Mouse (Mus musculus) embryonic facial prominence, embryonic 10.5 days (tissue): ENCODE data around the gene Ptgr2. TPM values are rescaled to one million over a fixed set of nuclear protein-coding genes. Genes with fewer than 3 reads are reported as not detected.

Experiments
- DNase-seq: peaks from one replicate; pipeline ENCODE4 v3.0.0-alpha.2; 2017; ENCODE audit warnings: low spot score
- H3K27ac ChIP-seq: fragments of 300-500 bp; sonication (generic); replicated peaks from 2 replicates; pipeline ENCODE4 v1.5.1; 2016; ENCODE audit warnings: mild to moderate bottlenecking
- H3K27me3 ChIP-seq: fragments of 300-500 bp; sonication (generic); replicated peaks from 2 replicates; pipeline ENCODE4 v1.6.1; 2016; ENCODE audit warnings: low read depth, mild to moderate bottlenecking; ENCODE audit not compliant: poor library complexity, severe bottlenecking
- H3K36me3 ChIP-seq: fragments of 300-500 bp; sonication (generic); replicated peaks from 2 replicates; pipeline ENCODE4 v1.6.1; 2016; ENCODE audit warnings: mild to moderate bottlenecking, moderate library complexity
- H3K4me1 ChIP-seq: fragments of 300-500 bp; sonication (generic); 2 replicates; pipeline ENCODE4 v1.6.1; 2016
- H3K4me3 ChIP-seq: fragments of 300-500 bp; sonication (generic); 2 replicates; pipeline ENCODE4 v1.5.1; 2016; ENCODE audit warnings: mild to moderate bottlenecking, moderate library complexity
- H3K9me3 ChIP-seq: fragments of 300-500 bp; sonication (generic); 2 replicates; pipeline ENCODE4 v1.6.1; 2016; ENCODE audit warnings: mild to moderate bottlenecking
- WGBS: fragments of 180-500 bp; shearing (Covaris S2); methylation state at CpG from one replicate; pipeline ENCODE4 v1.1.7; 2016; 5-methylcytosine and 5-hydroxymethylcytosine counted together
- polyA plus RNA-seq: library from polyadenylated mRNA; unstranded; fragments of >200 nt; fragmentation: Nextera tagmentation; extraction: Ambion mirVana; gene quantifications from 2 replicates; pipeline ENCODE4 v1.2.1, GENCODE M21; 2016

The Ptgr2 gene
- polyA plus RNA-seq, 1 experiment from 2014 or later: 16.5 TPM

DNA sequence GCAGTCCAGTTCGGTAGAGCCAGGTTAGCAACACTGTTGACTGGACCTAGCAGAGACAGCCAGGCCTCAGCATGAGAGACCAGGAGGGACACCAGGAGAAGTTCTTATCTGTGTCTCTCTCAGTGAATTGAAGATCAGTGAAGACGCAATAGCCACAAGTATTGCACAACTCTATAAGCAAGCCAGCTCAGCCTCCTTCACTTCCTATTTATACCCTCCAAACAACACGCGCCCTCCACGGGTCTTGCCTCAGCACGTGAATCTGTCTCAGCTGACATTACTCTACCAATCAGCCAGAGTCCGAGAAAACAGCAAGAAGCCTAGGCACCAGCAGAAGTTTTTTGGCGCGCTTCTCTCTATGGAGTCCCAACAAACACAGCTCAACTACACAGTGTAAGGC, 9.7 kb upstream of the Ptgr2 start:
- Histone ChIP-seq H3K27ac (no peak overlapping the region), H3K36me3 (no peaks in the 10 kb centered on the region), H3K9me3 (no peaks in the 10 kb centered on the region), H3K4me1 (no peaks in the 10 kb centered on the region), H3K27me3 (no peaks in the 10 kb centered on the region), H3K4me3 (no peak overlapping the region)
- WGBS: 95% methylated on average over 9 of the region's 9 CpGs
- no peak for DNase-seq

DNA sequence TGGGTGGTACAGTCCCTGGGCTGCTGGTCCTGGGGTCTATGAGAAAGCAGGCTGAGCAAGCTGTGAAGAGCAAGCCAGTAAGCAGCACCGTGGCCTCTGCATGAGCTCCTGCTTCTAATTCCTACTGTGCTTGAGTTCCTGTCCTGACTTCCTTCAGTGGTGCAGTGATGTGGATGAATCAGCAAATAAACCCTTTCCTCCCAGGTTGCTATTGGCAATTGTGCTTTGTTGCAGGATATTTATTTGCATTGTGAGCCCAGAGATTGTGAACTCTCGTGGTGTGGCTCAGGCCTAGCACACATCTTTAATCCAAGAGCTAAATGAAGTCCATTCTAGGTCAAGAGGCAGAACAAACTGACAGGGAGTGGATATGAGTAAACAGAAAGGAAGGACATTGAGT, 8.7 kb upstream of the Ptgr2 start:
- WGBS: 83% methylated on average over 2 of the region's 2 CpGs

DNA sequence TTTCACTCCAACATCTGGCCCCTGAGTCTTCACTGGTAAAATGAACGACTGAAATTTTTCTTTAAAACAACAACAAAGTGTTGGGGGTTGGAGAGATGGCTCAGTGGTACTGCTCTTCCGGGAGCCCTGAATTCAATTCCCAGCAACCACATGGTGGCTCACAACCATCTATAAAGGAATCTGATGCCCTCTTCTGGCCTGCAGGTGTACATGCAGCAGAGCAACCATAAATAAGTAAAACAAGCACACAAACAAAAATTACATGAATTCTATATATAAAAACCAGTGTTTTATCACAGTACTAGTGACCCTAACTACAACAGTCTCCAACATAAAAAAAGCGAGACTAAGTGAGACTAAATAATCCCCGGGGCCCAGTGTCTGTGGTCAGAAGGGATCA, 8.2 kb upstream of the Ptgr2 start:
- no peak overlapping the region for H3K27ac ChIP-seq
- 82% methylated on average over 4 of the region's 4 CpGs for WGBS
- no peaks in the 10 kb centered on the region for H3K27me3 ChIP-seq
- no peaks in the 10 kb centered on the region for H3K9me3 ChIP-seq
- no peaks in the 10 kb centered on the region for H3K4me1 ChIP-seq
- no peak overlapping the region for H3K4me3 ChIP-seq
- no peaks in the 10 kb centered on the region for H3K36me3 ChIP-seq
- no peak for DNase-seq

More for the DNA sequence above, 8.7 kb upstream of the Ptgr2 start:
- H3K4me1 ChIP-seq: no peaks in the 10 kb centered on the region
- DNase-seq: no peak
- no peak overlapping the region for H3K27ac ChIP-seq
- no peaks in the 10 kb centered on the region for H3K36me3 ChIP-seq
- H3K27me3 ChIP-seq: no peaks in the 10 kb centered on the region
- no peaks in the 10 kb centered on the region for H3K9me3 ChIP-seq
- H3K4me3 ChIP-seq: no peak overlapping the region

DNA sequence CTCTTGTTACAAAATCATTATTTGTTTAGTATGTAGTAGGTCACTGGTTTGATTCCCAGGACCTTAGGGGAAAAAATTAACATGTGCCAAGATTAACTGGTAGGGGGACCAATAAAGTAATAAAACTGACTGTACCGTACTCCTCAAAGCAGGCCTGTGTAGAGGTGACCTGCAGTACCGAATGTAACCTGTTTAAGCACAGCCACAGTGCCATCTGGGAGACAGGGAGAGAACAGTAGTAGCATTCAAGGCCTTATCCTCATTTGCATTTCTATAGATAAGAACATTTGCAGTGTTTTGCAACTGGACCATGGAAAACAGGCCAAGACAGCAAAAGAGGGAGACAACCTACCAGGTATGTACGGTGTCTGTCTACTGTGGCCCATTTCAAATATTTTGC, 7.2 kb upstream of the Ptgr2 start:
- Histone ChIP-seq H3K9me3 (no peaks in the 10 kb centered on the region; the same call in 1 of the 2 replicates), H3K4me3 (no peak overlapping the region), H3K36me3 (no peaks in the 10 kb centered on the region), H3K27me3 (no peaks in the 10 kb centered on the region), H3K4me1 (no peaks in the 10 kb centered on the region), H3K27ac (no peak overlapping the region)
- WGBS: 77% methylated on average over 3 of the region's 3 CpGs
- DNase-seq: no peak

DNA sequence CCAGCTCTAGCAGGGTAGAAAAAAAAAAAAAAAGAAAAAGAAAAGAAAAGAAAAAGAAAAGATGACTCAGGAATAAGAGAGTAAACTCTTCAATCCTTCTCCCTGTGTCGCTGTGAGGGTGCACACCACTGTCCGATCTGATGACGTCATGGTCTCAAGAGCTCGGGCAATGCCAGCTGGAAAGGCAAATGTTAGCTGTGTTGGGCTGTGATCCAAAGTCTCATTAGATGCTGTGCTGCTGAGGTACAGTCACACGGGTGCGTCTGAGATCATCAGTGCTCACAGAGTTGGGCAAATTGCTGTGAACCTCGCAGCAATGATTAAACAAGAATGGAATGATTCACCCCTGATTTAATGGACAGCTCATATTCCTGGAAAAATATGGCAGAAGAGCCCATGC, 6.1 kb upstream of the Ptgr2 start:
- Histone ChIP-seq H3K4me1 (no peaks in the 10 kb centered on the region), H3K36me3 (no peaks in the 10 kb centered on the region), H3K9me3 (no peaks in the 10 kb centered on the region; the same call in 1 of the 2 replicates), H3K4me3 (no peak overlapping the region), H3K27ac (no peak overlapping the region), H3K27me3 (no peaks in the 10 kb centered on the region)
- no peak for DNase-seq
- 88% methylated on average over 7 of the region's 7 CpGs for WGBS

DNA sequence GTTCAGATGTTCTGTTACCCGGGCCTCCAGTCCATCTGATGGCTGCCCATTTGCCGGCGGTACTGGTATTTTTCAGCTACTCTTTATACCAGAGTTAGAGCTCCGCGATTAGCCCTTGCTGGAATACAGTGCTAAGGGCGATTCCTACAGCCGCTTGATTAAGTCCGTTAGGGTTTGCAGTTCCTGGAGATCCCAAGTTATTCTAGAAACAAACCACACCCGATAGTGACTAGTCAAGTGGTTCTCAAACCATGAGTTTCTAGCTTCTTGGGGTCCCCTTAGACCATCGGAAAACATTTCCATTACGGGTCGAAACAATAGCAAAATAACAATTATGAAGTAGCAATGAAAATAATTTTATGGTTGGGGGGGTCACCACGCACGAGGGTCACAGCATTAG, 641 bp upstream of the Ptgr2 start:
- H3K36me3 ChIP-seq: no peaks in the 10 kb centered on the region
- H3K4me3 ChIP-seq: peak overlapping the region; percentile 70
- no peak for DNase-seq
- no peaks in the 10 kb centered on the region; the same call in 1 of the 2 replicates for H3K9me3 ChIP-seq
- H3K27me3 ChIP-seq: no peaks in the 10 kb centered on the region
- H3K27ac ChIP-seq: peak overlapping the region; percentile 87
- peaks cover 16% of the 10 kb centered on the region for H3K4me1 ChIP-seq
- 78% methylated on average over 14 of the region's 14 CpGs for WGBS

- H3K36me3 ChIP-seq: no peaks in the 10 kb centered on the region
- peak overlapping the region; percentile 70 for H3K4me3 ChIP-seq
- H3K27ac ChIP-seq: peak overlapping the region; percentile 87
- peaks cover 16% of the 10 kb centered on the region for H3K4me1 ChIP-seq
- no peaks in the 10 kb centered on the region; the same call in 1 of the 2 replicates for H3K9me3 ChIP-seq
- WGBS: 40% methylated on average over 8 of the region's 8 CpGs
- no peaks in the 10 kb centered on the region for H3K27me3 ChIP-seq
- DNase-seq: no peak
Measured at GRCm38 (mm10) chr12:84285593-84285968, 549 bp downstream of the Ptgr2 start.

DNA sequence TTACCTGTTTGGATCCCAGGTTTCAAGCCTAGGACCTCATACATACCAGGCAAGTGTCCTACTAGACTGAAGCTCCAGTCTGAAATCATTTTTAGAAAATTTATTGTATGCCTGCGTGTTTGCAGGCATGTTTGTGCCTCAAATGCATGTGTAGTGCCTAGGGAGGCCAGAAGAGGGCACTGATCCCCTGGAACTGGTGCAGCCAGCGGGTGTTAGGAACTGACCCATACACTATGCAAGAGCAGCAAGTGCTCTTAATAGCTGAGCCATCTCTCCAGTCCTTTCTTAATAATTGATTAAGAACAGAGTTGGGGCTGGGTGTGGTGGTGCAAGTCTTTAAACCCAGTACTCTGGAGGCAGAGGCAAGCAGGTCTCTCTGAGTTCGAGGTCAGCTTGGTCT, 3.4 kb downstream of the Ptgr2 start:
- peaks cover 16% of the 10 kb centered on the region for H3K4me1 ChIP-seq
- H3K9me3 ChIP-seq: no peaks in the 10 kb centered on the region
- WGBS: 53% methylated on average over 3 of the region's 3 CpGs
- H3K27me3 ChIP-seq: no peaks in the 10 kb centered on the region
- H3K36me3 ChIP-seq: peaks cover 9% of the 10 kb centered on the region
- no peak overlapping the region for H3K27ac ChIP-seq
- H3K4me3 ChIP-seq: no peak overlapping the region
- peak; percentile 51 for DNase-seq

DNA sequence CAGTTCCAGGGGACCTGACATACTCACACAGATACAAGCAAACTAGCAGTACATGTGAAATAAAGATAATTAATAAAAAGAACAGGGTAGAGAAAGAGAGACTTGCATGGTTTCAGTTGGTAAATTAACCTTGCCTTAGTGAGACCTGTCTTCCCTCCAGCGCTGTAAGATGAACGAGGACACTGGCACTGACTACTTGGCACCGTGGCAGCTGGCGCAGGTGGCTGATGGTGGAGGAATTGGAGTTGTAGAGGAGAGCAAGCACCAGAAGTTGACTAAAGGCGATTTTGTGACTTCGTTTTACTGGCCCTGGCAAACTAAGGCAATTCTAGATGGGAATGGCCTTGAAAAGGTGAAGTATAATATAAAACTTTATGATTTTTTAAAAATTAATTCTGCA, 12.8 kb downstream of the Ptgr2 start:
- Histone ChIP-seq H3K4me1 (no peaks in the 10 kb centered on the region), H3K27me3 (no peaks in the 10 kb centered on the region), H3K36me3 (peaks cover 60% of the 10 kb centered on the region), H3K27ac (no peak overlapping the region), H3K9me3 (no peaks in the 10 kb centered on the region), H3K4me3 (no peak overlapping the region)
- no peak for DNase-seq
- WGBS: 93% methylated on average over 6 of the region's 6 CpGs

- 96% methylated on average over 2 of the region's 2 CpGs for WGBS
- Histone ChIP-seq H3K4me1 (no peaks in the 10 kb centered on the region), H3K36me3 (peaks cover 51% of the 10 kb centered on the region), H3K9me3 (no peaks in the 10 kb centered on the region), H3K27me3 (no peaks in the 10 kb centered on the region), H3K4me3 (no peak overlapping the region), H3K27ac (no peak overlapping the region)
- no peak for DNase-seq
Measured at GRCm38 (mm10) chr12:84299265-84299664, 14.2 kb downstream of the Ptgr2 start.

GRCm38 (mm10) chr12:84304101-84304500, 19.1 kb downstream of the Ptgr2 start:
- Histone ChIP-seq H3K4me1 (no peaks in the 10 kb centered on the region), H3K4me3 (no peak overlapping the region), H3K27me3 (no peaks in the 10 kb centered on the region), H3K27ac (no peak overlapping the region), H3K36me3 (peaks cover 42% of the 10 kb centered on the region), H3K9me3 (no peaks in the 10 kb centered on the region)
- no peak for DNase-seq
- 88% methylated on average over 5 of the region's 5 CpGs for WGBS

GRCm38 (mm10) chr12:84304554-84304953, 19.5 kb downstream of the Ptgr2 start:
- WGBS: 70% methylated on average over 1 of the region's 1 CpGs
- Histone ChIP-seq H3K27me3 (no peaks in the 10 kb centered on the region), H3K36me3 (peaks cover 39% of the 10 kb centered on the region), H3K27ac (no peak overlapping the region), H3K4me3 (no peak overlapping the region), H3K9me3 (no peaks in the 10 kb centered on the region), H3K4me1 (no peaks in the 10 kb centered on the region)
- DNase-seq: no peak

GRCm38 (mm10) chr12:84311306-84311705, 26.3 kb downstream of the Ptgr2 start:
- WGBS: 68% methylated on average over 4 of the region's 5 CpGs
- H3K9me3 ChIP-seq: no peaks in the 10 kb centered on the region

DNA sequence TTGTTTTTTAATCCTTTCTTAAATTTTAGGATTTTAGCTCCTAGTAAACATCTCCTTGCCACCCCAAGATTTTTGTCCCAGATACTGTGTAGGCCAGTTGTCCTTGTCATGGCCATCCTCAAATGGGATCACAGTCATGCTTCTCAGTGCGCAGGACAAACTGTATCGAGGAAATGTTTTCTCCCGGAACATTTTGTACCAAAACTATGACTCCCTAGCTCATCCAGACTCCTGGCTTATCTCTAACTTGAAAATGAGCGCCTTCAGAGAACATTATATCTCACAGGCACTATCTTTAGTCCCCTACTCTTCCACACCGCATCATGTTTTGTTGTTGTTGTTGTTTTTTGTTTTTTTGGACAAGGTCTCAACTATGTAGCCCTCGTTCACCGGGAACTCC, 31.0 kb downstream of the Ptgr2 start:
- H3K27ac ChIP-seq: peak overlapping the region; percentile 97
- H3K4me3 ChIP-seq: peak overlapping the region; percentile 99
- no peaks in the 10 kb centered on the region for H3K9me3 ChIP-seq
- 49% methylated on average over 7 of the region's 7 CpGs for WGBS
- no peak for DNase-seq
- peaks cover 4% of the 10 kb centered on the region; the same call in 1 of the 2 replicates for H3K36me3 ChIP-seq
- no peaks in the 10 kb centered on the region for H3K27me3 ChIP-seq
- H3K4me1 ChIP-seq: peaks cover 24% of the 10 kb centered on the region

More at GRCm38 (mm10) chr12:84311306-84311705, 26.3 kb downstream of the Ptgr2 start:
- peaks cover 10% of the 10 kb centered on the region; the same call in 1 of the 2 replicates for H3K36me3 ChIP-seq
- H3K4me1 ChIP-seq: peaks cover 6% of the 10 kb centered on the region
- no peak overlapping the region for H3K27ac ChIP-seq
- no peak for DNase-seq
- H3K27me3 ChIP-seq: no peaks in the 10 kb centered on the region
- no peak overlapping the region for H3K4me3 ChIP-seq
